Mouse (Mus musculus) lung, adult 2 months (tissue): ENCODE measurements around the gene Dock10. TPM values are rescaled to one million over a fixed set of nuclear protein-coding genes. Genes with fewer than 3 reads are reported as not detected.

Experiments
- DNase-seq: peaks from one replicate; pipeline ENCODE4 v3.0.0; 2022
- H3K4me1 ChIP-seq: fragments of 200-500 bp; 2 replicates; pipeline ENCODE4 v1.6.1; 2011; ENCODE audit warnings: low read length; ENCODE audit not compliant: control insufficient read depth, insufficient read depth
- H3K4me3 ChIP-seq: fragments of 200-500 bp; replicated peaks from 2 replicates; pipeline ENCODE3; 2011; ENCODE audit warnings: low read depth, mild to moderate bottlenecking, control low read depth, low read length; ENCODE audit errors: extremely low read depth
- CTCF ChIP-seq: fragments of 200-500 bp; IDR thresholded peaks from 2 replicates; pipeline ENCODE4 v1.5.1; 2011; ENCODE audit warnings: mild to moderate bottlenecking, low read length, control low read depth; ENCODE audit not compliant: insufficient read depth
- POLR2A ChIP-seq: fragments of 200-500 bp; IDR thresholded peaks from 2 replicates; pipeline ENCODE4 v1.6.1; 2011; ENCODE audit warnings: low read depth, mild to moderate bottlenecking, control low read depth, low read length, borderline replicate concordance; ENCODE audit errors: extremely low read depth
- WGBS: fragments of 180-500 bp; shearing (Covaris S2); methylation state at CpG from one replicate; pipeline ENCODE4 v1.1.7; 2018; 5-methylcytosine and 5-hydroxymethylcytosine counted together
- polyA plus RNA-seq: library from polyadenylated mRNA; depleted of rRNA; stranded (reverse); fragments of >200 nt; gene quantifications from 2 replicates; pipeline ENCODE4 v1.2.3, GENCODE M21; 2012

Gene Dock10
- polyA plus RNA-seq, 1 experiment = 13.6 TPM

GRCm38 (mm10) chr1:80451914-80452549 lies 306.3 kb downstream of the Dock10 start:
- no peak for DNase-seq
- Histone ChIP-seq H3K4me1 (no peaks in the 10 kb centered on the region), H3K4me3 (no peak overlapping the region)
- TF ChIP-seq POLR2A (no peak), CTCF (no peak)
- 50% methylated on average over 1 of the region's 1 CpGs for WGBS
